Mouse (Mus musculus) cerebellum, adult 2 months (tissue): ENCODE results near the gene Exoc5.

Experiments
- CTCF ChIP-seq: fragments of 200-500 bp; IDR thresholded peaks from 2 replicates; pipeline ENCODE4 v1.5.1; 2011; ENCODE audit warnings: low read depth, mild to moderate bottlenecking, control low read depth, low read length, moderate library complexity, borderline replicate concordance; ENCODE audit not compliant: insufficient read depth
- POLR2A ChIP-seq: fragments of 200-500 bp; IDR thresholded peaks from 2 replicates; pipeline ENCODE4 v1.6.1; 2011; ENCODE audit warnings: low read length, control low read depth, borderline replicate concordance; ENCODE audit not compliant: insufficient read depth

DNA sequence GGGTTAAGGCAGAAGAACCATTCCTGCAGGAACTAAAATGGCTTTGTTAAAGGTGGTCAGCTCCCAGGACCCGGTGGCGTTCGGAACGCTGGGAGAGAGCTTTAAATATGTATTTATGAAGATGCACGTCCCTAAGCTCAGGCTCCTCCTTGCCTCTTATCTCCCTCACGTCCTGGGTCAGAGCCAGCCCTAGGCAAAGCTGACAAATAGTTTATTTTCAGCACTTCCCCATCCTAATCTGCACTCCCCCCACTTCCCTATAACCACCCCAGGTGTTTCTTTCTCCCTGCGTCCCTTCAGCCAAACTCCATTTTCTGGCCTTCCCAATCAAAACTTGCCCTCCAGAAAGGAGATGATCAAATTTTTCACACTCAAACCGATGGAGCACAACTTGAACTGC lies 80.2 kb downstream of the Exoc5 start:
- TF ChIP-seq CTCF (no peak), POLR2A (no peak)
